Mouse (Mus musculus): ENCODE results near the gene Itga9.

The Itga9 gene

DNA sequence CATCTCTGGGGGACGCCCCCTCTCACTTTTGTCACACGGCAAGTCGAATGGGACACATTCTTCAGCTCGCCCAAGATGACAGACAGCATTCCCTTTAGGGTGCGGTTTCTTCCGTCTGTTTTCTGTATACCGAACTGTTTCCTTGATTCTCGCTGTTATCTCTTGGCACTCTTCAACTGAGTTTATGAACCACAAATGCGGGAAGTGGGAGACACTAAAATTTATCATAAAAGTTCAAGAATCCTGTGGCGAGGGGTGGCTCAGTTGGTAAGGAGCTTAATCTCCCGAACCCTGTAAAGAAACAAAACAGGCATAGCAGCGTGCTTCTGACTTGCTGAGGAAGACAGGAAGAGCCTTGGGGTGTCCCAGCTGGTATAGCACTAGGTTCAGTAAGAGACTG lies 337.9 kb downstream of the Itga9 start:
- DNase-seq (ENCODE audit: low spot score in 2 of 2) = no peak

DNA sequence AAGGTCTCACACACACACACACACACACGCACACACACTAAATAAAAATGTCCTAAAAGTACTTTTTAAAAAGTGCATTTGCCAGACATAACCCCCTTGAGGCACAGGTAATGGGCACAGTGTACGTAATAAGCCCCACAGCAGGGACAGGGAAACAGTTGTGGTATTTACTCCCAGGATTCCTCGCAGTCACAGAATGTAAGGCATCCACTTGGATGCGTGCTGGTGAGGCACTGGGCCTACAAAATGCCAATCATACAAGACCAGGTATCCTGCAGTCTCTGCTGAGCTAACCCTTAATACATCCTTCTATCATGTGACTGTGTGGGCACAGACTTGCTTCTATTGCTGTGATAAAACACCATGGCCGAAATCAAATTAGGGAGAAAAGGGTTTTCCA lies 342.0 kb downstream of the Itga9 start:
- DNase-seq (ENCODE audit: low spot score in 2 of 2) = no peak

DNA sequence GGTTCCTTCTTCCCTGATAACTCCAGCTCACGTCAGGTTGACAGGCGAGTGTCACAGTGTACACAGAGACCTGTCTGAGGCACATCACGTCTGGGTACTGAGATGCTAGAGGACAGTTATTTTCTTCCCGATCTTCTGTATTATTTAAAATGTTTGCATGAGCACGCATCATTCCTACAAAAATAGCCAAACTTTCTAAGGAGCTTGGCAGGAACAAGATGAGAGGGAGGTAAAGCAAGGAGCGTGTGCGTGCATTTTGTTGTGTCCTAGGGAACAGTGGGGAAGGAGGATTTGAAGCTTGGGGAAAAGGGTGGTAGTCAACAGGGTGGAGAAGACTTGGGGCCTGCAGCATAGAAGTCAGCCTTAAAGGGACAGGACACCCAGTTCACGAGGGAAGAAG lies 342.6 kb downstream of the Itga9 start:
- DNase-seq (ENCODE audit: low spot score in 2 of 2) = no peak

DNA sequence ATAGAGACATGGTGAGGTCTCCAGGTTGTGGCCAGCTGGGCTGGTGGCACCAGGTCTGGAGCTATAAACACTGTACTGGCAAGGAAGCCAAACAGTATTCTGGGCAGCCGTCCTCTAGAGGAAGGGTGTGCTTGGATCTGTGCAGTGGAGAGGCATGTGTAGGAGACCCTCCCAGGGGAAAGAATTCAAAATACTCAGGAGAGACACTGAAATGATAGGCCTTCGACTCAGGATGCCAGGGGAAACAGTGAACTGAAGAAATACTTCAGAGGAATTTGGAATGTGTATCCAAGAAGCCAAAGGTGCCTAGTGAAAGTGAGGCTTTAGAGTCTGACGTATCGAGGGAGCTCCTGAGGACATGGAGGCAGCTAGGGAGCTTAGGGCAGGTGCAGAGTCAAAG lies 343.2 kb downstream of the Itga9 start:
- DNase-seq (ENCODE audit: low spot score in 2 of 2) = no peak

DNA sequence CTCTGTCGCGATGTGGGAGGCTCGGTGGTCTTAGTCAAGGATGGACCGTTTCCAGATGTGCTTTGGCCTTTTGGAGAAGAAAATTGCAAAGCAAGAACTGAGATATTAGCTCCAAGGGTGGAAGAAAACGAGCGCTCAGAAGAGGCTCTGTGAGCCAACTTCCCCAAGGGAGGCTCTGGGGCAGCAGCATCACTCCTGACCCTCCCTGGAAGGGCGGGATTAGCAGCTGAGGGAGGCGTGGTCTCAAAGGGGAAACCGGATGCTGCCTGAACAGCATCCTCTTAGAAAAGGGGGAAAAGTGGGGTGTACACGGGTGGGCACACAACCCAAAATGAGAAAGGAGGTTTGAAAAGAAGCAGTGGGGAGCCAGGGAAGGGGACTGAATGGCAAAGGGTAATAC lies 343.6 kb downstream of the Itga9 start:
- no peak for DNase-seq (ENCODE audit: low spot score in 2 of 2)

Data from spleen, postnatal 4 days (tissue).